Mouse (Mus musculus) layer of hippocampus, adult 8-10 months (tissue): ENCODE measurements around the gene Zscan29. TPM values are rescaled to one million over a fixed set of nuclear protein-coding genes. Genes with fewer than 3 reads are reported as not detected.
"Not testable (repeated sequence)": the region's sequence is repeated elsewhere in the genome, so short reads cannot be mapped to it uniquely, and the experiment has no call there.

Experiments used
- DNase-seq, 2 experiments: peaks; one replicate each; pipeline ENCODE4 v3.0.0; 2022; ENCODE audit warnings: low spot score in 2 of 2
- total RNA-seq, 4 experiments: library from RNA; stranded (reverse); gene quantifications; 2 replicates each; pipeline ENCODE4 v1.2.4; 2022

The Zscan29 gene
- total RNA-seq, 4 experiments from 2014 or later = 7.1 to 8.1 (median 7.7) TPM

DNA sequence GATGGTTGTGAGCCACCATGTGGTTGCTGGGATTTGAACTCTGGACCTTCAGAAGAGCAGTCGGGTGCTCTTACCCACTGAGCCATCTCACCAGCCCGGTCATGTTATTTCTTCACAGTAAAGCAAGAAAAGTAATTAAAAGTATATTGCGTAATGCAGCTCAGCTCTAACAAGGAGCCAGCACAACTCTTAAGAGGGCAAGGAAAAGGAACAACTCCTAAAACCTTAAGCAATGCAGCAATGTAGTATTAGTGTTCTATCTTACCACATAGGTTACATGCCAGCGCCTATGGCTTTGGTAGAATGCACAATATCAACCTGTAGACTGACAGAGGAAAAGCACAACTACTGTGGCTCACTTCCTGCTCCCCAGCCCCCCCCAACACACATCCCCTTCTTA is 33.6 kb downstream of the Zscan29 start:
- DNase-seq = no peak

DNA sequence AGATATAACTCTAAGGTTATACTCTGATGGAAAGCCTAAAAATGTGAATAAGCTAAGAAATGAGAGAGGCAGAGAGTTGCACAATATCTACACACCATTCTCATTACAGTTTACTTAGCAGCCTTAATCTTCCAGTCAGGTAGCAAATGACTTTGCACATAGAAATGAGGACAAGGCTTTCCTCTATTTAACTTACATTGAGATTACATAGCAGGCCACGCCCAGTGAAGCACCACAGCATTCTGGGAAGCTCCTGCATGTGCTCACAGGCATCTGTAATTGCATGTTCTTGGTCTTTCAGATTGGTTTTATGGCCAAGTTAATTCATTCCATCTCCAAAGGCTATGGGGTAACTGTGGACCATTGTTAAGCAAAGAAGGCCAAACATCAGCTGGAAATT is 38.1 kb downstream of the Zscan29 start:
- DNase-seq = no peak

DNA sequence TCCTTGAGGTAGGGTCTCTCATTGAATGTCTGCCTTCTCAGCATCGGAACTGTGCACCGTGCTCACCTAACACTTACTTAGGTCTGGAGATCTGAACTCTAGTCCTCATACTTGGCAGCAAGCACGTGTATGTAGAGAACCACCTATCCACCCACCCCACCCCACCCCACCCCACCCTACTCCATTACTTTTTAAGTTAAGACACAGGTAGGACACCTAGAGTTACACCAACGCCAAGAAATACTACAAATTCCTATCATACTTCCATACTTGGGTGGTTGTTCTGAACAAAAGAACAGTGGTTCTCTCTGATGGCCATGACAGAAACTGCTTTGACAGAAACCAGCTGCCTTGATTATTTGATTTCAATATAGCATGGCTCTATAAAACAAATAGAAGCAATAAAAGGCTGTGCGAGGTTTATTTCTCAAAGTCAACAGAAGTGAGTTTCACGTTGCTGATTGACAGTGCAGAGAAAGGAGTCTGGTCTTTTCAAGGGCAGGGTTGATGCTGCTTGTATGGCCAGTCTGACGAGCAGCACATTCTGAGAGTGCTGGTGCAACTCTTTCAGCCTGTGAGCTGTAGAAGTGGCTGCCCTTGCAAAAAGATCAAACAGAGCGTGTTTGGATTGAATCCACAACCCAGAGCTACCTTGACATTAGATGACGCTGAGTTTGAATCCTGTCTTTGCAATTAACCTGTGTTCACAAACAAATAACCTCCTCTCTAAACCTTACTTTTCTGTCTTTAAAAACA is 41.9 kb downstream of the Zscan29 start:
- DNase-seq = no peak

DNA sequence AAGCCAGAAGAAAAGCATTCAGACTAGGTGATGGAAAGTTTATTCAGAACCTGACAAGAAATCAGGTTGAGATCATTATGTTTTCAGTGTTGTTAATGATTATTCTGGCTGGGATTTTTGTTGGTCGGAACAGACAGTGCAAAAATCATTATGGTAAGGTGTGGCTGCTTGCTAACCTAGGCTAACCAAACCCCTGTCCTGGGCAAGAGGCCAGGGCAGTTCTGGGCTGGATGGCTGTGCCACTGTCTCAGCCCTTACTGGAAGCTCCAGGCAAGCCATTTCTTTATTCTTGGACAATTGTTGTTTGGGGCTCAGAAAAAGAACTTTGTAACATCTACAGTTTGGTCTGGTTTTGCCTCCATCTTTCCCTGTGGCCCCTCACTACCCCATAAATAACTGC is 43.4 kb downstream of the Zscan29 start:
- no peak for DNase-seq

DNA sequence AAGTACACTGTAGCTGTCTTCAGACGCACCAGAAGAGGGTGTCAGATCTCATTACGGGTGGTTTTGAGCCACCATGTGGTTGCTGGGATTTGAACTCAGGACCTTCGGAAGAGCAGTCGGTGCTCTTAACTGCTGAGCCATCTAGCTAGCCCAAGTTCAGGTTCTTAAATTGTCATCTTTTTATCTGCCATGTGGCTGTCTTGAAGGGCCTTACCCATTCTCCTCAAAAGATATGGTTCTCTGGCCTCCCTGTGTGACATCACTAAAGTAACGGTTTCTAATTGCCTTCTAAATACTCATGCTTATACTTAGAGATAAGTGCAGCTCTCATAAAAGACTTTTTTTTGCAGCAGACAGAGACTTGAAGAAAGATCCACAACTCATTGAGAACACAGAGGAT is 44.6 kb downstream of the Zscan29 start:
- not testable (repeated sequence) for DNase-seq

DNA sequence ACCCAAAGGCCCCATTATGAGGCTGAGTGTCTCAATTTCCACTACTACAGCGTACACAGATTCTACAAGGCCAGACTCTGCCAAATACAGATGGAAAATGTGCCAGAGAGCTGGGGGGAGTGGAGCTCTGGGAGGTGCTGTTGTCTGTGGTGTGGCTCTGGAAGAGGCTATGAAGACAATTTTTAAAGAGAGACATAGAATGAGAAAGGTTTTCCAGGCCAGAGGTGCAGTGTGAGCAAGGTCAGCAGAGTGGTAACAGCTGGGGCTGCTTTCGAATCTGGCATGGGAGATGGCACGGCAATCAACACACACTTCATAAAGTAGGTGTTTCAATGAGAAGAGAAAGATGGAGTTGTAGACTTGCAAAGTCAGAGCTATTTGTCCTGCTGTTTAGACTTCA is 51.7 kb downstream of the Zscan29 start:
- DNase-seq = no peak

DNA sequence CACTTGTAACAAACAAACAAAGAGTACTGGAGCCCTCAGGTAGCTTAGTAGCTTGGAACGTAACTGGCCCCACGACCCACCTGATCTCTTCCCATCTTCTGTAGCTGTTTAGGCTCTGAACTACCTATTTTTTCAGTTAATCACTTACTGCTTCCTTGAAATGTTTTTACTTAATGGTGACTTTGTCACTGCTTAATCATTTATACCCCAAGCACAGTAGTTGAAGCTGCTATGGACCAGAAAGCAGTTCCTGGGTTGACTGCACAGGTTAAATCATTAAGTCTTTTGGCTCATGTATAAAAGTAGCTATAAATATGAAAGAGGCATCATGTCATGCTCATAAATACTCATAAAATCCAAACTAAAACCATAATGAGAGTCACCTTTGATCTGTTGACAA is 55.5 kb downstream of the Zscan29 start:
- DNase-seq = no peak

DNA sequence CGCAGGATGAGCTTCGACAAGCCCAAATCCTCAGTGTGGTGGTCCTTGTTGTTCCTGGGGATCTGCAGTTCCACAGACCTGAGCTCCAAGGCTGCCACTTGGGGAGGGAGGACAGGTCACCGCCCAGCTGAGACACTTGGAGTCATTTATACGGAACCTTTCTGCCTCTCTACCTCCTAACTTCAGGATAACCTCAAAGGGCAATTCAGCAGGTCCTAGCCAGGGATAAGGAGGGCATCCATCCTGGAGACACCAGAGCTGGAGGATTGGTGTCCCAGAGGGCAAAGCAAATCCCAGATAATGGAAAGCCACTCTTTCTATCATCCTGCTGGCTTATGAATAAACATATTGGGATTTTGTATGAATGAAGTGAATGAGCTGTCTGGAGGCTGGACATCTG is 61.2 kb downstream of the Zscan29 start, which contains the start of gene Tgm7:
Gene Tgm7, minus strand, starts transcription at position 101 of the 400 bp plus-strand sequence.
- DNase-seq = no peak

Other genes with a start within 250 kb of the Zscan29 start
- 10 to 100 TPM; 40.8 to 45.5 (median 45.0) TPM for gene Ubr1, start 200.4 kb downstream of the Zscan29 start, total RNA-seq
- 10 to 100 TPM; 21.9 to 27.6 (median 23.4) TPM for gene Tmem62, start 194.1 kb downstream of the Zscan29 start, total RNA-seq
- 10 to 100 TPM; 57.5 to 64.4 (median 61.0) TPM for gene Ccndbp1, start 162.7 kb downstream of the Zscan29 start, total RNA-seq
- not detected for gene Epb42, start 134.1 kb downstream of the Zscan29 start, total RNA-seq
- not detected for gene Tgm5, start 85.3 kb downstream of the Zscan29 start, total RNA-seq
- under 1 TPM in 3 of 4 experiments, not detected in 1; 0.16 to 0.49 (median 0.40) TPM for gene Tgm7, start 61.3 kb downstream of the Zscan29 start, total RNA-seq
- gene Adal, start 30.7 kb downstream of the Zscan29 start, total RNA-seq = 10 to 100 TPM; 18.9 to 24.9 (median 21.8) TPM
- gene Lcmt2, start 30.5 kb downstream of the Zscan29 start, total RNA-seq = 1 to 10 TPM; 7.8 to 9.5 (median 8.6) TPM
- gene Tubgcp4, start 471 bp downstream of the Zscan29 start, total RNA-seq = 10 to 100 TPM; 32.3 to 47.9 (median 41.5) TPM
- gene Trp53bp1, start 100.3 kb upstream of the Zscan29 start, total RNA-seq = 100 to 1,000 TPM; 144 to 183 (median 161) TPM
- gene Map1a, start 118.5 kb upstream of the Zscan29 start, total RNA-seq = 100 to 1,000 TPM; 585 to 644 (median 617) TPM
- gene Ppip5k1, start 184.3 kb upstream of the Zscan29 start, total RNA-seq = 100 to 1,000 TPM; 100 to 132 (median 118) TPM
- 100 to 1,000 TPM; 386 to 462 (median 428) TPM for gene Ckmt1, start 186.6 kb upstream of the Zscan29 start, total RNA-seq
- gene Strc, start 216.0 kb upstream of the Zscan29 start, total RNA-seq = 1 to 10 TPM in 1 of 4 experiments, under 1 TPM in 3; 0.56 to 1.0 (median 0.75) TPM
- gene Pdia3, start 242.7 kb upstream of the Zscan29 start, total RNA-seq = 100 to 1,000 TPM; 168 to 236 (median 196) TPM
- gene Catsper2, start 242.7 kb upstream of the Zscan29 start, total RNA-seq = 1 to 10 TPM; 4.5 to 6.9 (median 5.3) TPM